Mouse (Mus musculus) liver, embryonic 16.5 days (tissue): Measurements from ENCODE around the gene Irf8. TPM values are rescaled to one million over a fixed set of nuclear protein-coding genes. Genes with fewer than 3 reads are reported as not detected.
"Not testable (repeated sequence)": the region's sequence is repeated elsewhere in the genome, so short reads cannot be mapped to it uniquely, and the experiment has no call there.

Experiments used
- ATAC-seq: fragments of 200-750 bp; cut with Nextera tagmentation; 2 replicates; pipeline ENCODE4 v1.8.0; 2017; ENCODE audit warnings: low read depth, mild to moderate bottlenecking, moderate number of reproducible peaks, moderate library complexity
- H3K27ac ChIP-seq: fragments of 300-500 bp; sonication (generic); 2 replicates; pipeline ENCODE4 v1.5.1; 2014; ENCODE audit warnings: mild to moderate bottlenecking, low read length
- H3K27me3 ChIP-seq: fragments of 300-500 bp; sonication (generic); 2 replicates; pipeline ENCODE4 v1.6.1; 2014; ENCODE audit warnings: low read depth, low read length, mixed read lengths; ENCODE audit not compliant: control insufficient read depth, insufficient read depth
- H3K36me3 ChIP-seq: fragments of 300-500 bp; sonication (generic); 2 replicates; pipeline ENCODE4 v1.6.1; 2014; ENCODE audit warnings: mild to moderate bottlenecking; ENCODE audit not compliant: control insufficient read depth, insufficient read depth
- H3K4me1 ChIP-seq: fragments of 300-500 bp; sonication (generic); 2 replicates; pipeline ENCODE4 v1.6.1; 2014; ENCODE audit warnings: low read depth, low read length, mixed read lengths; ENCODE audit not compliant: control insufficient read depth
- H3K4me2 ChIP-seq: fragments of 300-500 bp; sonication (generic); 2 replicates; pipeline ENCODE4 v1.6.1; 2014; ENCODE audit warnings: low read depth, low read length, mixed read lengths
- H3K4me3 ChIP-seq: fragments of 300-500 bp; sonication (generic); 2 replicates; pipeline ENCODE4 v1.5.1; 2014; ENCODE audit warnings: low read depth, mild to moderate bottlenecking, low read length
- H3K9ac ChIP-seq: fragments of 300-500 bp; sonication (generic); 2 replicates; pipeline ENCODE4 v1.6.1; 2014; ENCODE audit warnings: low read depth, low read length
- H3K9me3 ChIP-seq: fragments of 300-500 bp; sonication (generic); replicated peaks from 2 replicates; pipeline ENCODE4 v1.6.1; 2016; ENCODE audit warnings: low read length; ENCODE audit not compliant: control insufficient read depth
- WGBS: fragments of 180-500 bp; shearing (Covaris S2); extraction: QIAGEN DNeasy Blood & Tissue Kit; methylation state at CpG from one replicate; pipeline ENCODE4 v1.1.7; 2014; ENCODE audit not compliant: insufficient replicate concordance; 5-methylcytosine and 5-hydroxymethylcytosine counted together
- polyA plus RNA-seq: library from polyadenylated mRNA; unstranded; fragments of >200 nt; fragmentation: Nextera tagmentation; extraction: Ambion mirVana; gene quantifications from 2 replicates; pipeline ENCODE4 v1.2.1, GENCODE M21; 2015

Gene Irf8
- polyA plus RNA-seq, 1 experiment from 2014 or later: 17.4 TPM

DNA sequence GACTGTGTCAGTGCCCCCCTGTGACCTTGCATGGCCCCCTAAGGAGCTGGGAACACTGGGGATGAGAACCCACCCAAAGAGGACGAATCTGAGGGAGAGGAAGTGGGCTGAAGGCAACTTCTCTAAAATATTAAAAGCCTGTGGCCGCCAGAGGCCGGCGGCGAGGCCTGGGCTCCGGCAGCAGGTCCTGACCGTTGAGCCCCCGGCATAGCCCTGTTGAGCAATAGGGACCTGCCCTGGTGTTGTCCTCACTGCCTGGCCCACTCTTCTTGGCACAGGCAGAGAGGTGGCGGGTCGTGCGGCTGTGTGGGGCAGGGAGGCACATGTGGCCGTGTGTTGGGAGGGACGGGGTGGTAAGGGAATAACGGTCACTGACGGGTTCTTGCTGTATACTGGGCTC is 56.6 kb downstream of the Irf8 start:
- H3K27me3 ChIP-seq: no peaks in the 10 kb centered on the region
- no peaks in the 10 kb centered on the region for H3K36me3 ChIP-seq
- H3K4me1 ChIP-seq: no peaks in the 10 kb centered on the region
- H3K9ac ChIP-seq: no peak overlapping the region
- H3K4me3 ChIP-seq: no peak overlapping the region
- WGBS: 18% methylated on average over 15 of the region's 15 CpGs
- no peaks in the 10 kb centered on the region for H3K9me3 ChIP-seq
- peak; percentile 54 for ATAC-seq
- no peak overlapping the region for H3K4me2 ChIP-seq
- no peak overlapping the region for H3K27ac ChIP-seq

DNA sequence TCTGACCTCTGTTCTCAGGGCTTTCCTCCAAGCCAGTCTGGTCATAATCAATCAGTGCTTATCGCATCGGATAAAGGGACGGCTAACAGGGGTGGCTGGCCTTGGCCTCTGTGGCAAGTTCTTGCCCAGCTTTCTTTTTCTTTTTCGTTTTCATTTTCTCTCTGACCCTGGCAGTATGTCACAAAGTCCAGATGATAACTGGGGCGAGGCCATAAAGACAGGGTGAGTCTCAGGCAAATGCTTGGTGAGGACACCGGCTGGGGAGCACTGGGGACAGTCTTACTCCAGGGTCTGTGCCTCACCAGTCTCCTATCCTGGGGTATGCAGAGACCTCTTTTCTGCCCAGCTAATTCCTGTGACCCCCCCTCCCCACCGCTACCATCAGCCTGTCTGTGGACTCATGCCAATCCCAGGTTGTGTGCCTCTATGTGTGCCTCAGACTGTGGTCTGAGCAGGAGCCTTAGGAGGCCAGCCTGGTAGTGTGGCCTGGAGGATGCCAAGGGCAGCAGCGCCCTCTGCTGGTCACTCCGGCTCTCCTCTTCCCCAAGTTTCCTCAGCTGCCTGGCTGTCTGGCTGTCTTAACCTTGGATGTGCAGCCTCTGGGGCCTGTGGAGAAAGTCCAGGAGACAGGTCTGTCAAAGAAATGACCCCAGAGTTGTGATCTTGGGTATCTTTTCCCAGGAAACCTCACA is 59.9 kb downstream of the Irf8 start:
- Histone ChIP-seq H3K9me3 (no peaks in the 10 kb centered on the region), H3K27me3 (no peaks in the 10 kb centered on the region), H3K36me3 (no peaks in the 10 kb centered on the region), H3K4me2 (no peak overlapping the region), H3K27ac (no peak overlapping the region), H3K4me1 (no peaks in the 10 kb centered on the region), H3K4me3 (no peak overlapping the region), H3K9ac (no peak overlapping the region)
- ATAC-seq: peak; percentile 37
- WGBS: 35% methylated on average over 9 of the region's 9 CpGs

DNA sequence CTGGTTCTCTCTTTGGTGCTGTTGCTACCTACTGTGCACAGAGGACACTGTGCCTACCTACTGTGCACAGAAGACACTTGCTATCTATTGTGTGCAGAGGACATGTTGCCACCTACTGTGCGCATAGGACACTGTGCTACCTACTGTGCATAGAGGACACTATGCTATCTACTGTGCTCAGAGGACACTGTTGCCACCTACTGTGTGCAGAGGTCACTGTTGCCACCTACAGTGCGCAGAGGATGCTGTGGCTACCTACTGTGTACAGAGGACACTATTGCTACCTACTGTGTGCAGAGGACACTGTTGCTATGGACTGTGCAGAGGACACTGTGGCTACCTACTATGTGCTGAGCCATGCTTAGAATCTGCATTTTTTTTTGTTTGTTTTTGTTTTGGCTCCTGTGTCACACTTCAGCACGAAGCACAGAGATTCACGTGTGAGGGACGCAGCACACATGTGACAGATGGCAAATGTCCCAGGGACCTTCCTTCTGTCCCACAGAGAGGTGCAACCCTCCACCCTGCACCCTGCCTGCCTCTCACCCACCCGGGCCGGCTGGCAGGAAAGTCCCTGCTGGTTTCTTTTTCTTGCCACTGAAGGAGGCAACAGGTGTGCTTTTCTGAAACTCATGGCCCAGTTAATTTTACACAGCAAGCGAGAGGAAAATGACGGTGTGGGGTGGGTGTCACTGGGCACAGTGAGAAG is 61.0 kb downstream of the Irf8 start:
- no peaks in the 10 kb centered on the region for H3K36me3 ChIP-seq
- H3K9me3 ChIP-seq: no peaks in the 10 kb centered on the region
- H3K27me3 ChIP-seq: no peaks in the 10 kb centered on the region
- no peak overlapping the region for H3K27ac ChIP-seq
- WGBS: 61% methylated on average over 9 of the region's 9 CpGs
- no peak overlapping the region for H3K4me3 ChIP-seq
- H3K4me2 ChIP-seq: no peak overlapping the region
- H3K4me1 ChIP-seq: no peaks in the 10 kb centered on the region
- ATAC-seq: no peak
- H3K9ac ChIP-seq: no peak overlapping the region

DNA sequence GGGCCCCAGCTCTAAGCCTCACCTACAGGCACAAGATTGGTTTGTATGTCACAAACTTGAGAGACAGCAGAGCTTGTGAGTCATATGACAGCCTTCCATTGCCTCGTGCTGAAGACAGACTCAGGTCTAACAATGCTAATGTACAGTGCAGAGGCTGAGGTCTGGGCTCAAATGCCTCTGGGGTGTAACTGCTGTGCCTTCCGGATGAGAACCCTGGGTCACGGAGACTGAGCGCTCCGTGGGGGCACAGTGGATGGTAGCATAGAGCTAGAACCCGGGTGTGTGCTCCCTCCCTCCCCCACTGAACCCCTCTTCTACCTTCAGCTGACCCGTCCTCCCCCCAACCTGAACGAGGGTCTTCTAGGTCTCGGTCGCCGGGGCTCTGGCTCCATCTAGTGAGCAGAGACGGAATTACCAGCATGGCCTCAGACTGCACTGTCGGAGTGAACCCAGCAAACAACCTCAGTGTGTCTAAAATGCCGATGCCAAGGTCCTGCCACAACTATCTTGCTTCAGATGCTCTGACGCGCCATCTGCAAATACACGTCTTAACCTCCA is 64.2 kb downstream of the Irf8 start:
- no peaks in the 10 kb centered on the region for H3K36me3 ChIP-seq
- H3K4me1 ChIP-seq: no peaks in the 10 kb centered on the region
- WGBS: 8% methylated on average over 17 of the region's 17 CpGs
- no peak overlapping the region for H3K27ac ChIP-seq
- H3K4me2 ChIP-seq: no peak overlapping the region
- no peaks in the 10 kb centered on the region for H3K9me3 ChIP-seq
- no peak overlapping the region for H3K4me3 ChIP-seq
- no peaks in the 10 kb centered on the region for H3K27me3 ChIP-seq
- no peak overlapping the region for H3K9ac ChIP-seq
- no peak for ATAC-seq

DNA sequence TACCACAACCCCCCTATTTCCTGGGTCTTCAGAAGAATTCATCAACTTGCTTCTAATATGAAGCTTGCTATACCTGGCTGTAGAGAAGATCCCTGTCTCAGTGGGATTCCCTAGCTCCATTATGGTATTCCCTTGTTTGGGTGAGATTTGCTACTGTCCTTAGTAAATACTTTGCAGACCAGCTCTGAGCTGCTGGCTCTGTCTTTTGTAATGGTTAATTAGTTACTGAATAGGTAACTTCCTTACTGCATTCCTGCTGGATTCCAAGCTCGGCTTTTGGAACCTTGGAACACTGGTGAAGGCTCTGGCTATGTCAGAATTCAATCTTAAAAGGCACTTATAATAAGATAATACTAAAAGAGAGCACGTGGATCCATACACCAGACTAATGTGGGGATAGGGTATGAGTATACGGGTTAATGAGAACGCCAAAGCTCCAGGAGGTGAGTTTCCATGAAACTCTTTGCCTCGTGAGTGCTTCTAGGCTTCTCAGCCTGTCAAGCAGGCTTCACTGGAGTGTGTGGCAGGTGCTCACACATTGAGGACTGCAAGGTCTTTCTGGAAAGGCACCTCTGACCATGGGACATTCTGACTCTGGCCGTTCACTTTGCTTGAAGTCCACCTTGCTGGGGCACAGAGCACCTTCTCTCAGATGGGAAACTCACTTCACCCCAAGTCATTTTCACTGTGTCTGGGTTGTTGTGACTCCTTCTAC is 67.7 kb downstream of the Irf8 start:
- WGBS: 48% methylated on average over 6 of the region's 6 CpGs
- H3K9ac ChIP-seq, H3K27me3 ChIP-seq: not testable (repeated sequence)

DNA sequence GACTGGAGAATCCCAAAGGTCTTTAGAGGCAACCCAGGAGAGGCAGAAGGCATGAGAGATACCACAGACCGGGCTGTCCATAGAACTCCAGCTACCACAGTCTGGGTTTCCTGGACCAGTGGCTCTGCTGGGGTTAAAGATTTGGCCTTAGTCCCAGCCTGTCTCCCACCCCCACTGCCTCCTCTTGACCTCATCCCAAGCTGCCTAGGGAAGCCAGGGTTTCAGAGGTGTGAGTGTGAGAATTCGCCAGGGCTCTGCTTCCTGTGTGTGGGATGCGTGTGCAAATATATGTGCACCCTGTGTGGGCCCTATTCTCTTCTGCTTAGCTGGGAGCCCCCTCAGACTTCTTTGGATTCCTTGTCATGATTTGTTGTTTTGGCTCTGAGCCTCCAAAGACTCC is 68.6 kb downstream of the Irf8 start:
- Histone ChIP-seq H3K36me3 (no peaks in the 10 kb centered on the region), H3K4me2 (no peak overlapping the region), H3K4me3 (no peak overlapping the region), H3K27me3 (no peaks in the 10 kb centered on the region; the same call in 1 of the 2 replicates), H3K9ac (no peak overlapping the region), H3K27ac (no peak overlapping the region), H3K4me1 (no peaks in the 10 kb centered on the region; the same call in 1 of the 2 replicates), H3K9me3 (no peaks in the 10 kb centered on the region)
- no peak for ATAC-seq
- WGBS: 56% methylated on average over 3 of the region's 3 CpGs

More for the DNA sequence above, 67.7 kb downstream of the Irf8 start:
- ATAC-seq, H3K27ac ChIP-seq, H3K4me1 ChIP-seq, H3K36me3 ChIP-seq, H3K4me3 ChIP-seq, H3K4me2 ChIP-seq, H3K9me3 ChIP-seq: not testable (repeated sequence)

Other genes starting within 250 kb of the Irf8 start
- 40.6 and 43.3 TPM in 2 replicates for gene Gins2, start 147.1 kb upstream of the Irf8 start, polyA plus RNA-seq
- 1.4 and 1.7 TPM in 2 replicates for gene 1190005I06Rik, start 88.7 kb upstream of the Irf8 start, polyA plus RNA-seq
- gene Gm27021, start 68.3 kb upstream of the Irf8 start, polyA plus RNA-seq: 0.15 and 0.23 TPM in 2 replicates
- 638 and 672 TPM in 2 replicates for gene Cox4i1, start 68.1 kb upstream of the Irf8 start, polyA plus RNA-seq
- 83.1 and 93.1 TPM in 2 replicates for gene Emc8, start 67.8 kb upstream of the Irf8 start, polyA plus RNA-seq